Mouse (Mus musculus) myocyte (in vitro differentiated cells): ENCODE measurements around the gene Mcur1. TPM values are rescaled to one million over a fixed set of nuclear protein-coding genes. Genes with fewer than 3 reads are reported as not detected.

Source experiments
- H3K27me3 ChIP-seq: one replicate; pipeline ENCODE4 v1.6.1; 2011; ENCODE audit not compliant: control insufficient read depth, insufficient read depth, insufficient read length
- H3K36me3 ChIP-seq: one replicate; pipeline ENCODE4 v1.6.1; 2011; ENCODE audit not compliant: control insufficient read depth, insufficient read depth
- H3K4me2 ChIP-seq: one replicate; pipeline ENCODE4 v1.6.1; 2011; ENCODE audit warnings: low read depth, control low read depth
- H3K4me3 ChIP-seq: one replicate; pipeline ENCODE4 v1.5.1; 2011; ENCODE audit warnings: mild to moderate bottlenecking, control low read depth, moderate library complexity
- H3K79me2 ChIP-seq: one replicate; pipeline ENCODE4 v1.6.1; 2011; ENCODE audit not compliant: control insufficient read depth, insufficient read depth
- H3ac ChIP-seq: one replicate; pipeline ENCODE4 v1.6.1; 2011; ENCODE audit not compliant: control insufficient read depth, insufficient read length
- CEBPB ChIP-seq: IDR thresholded peaks from 2 replicates; pipeline ENCODE4 v1.6.1; 2011; ENCODE audit warnings: mild to moderate bottlenecking, moderate library complexity; ENCODE audit not compliant: poor library complexity, insufficient read depth, severe bottlenecking
- E2F4 ChIP-seq: IDR thresholded peaks from one replicate; pipeline ENCODE4 v1.6.1; 2011; ENCODE audit warnings: mild to moderate bottlenecking, control low read depth, moderate library complexity; ENCODE audit not compliant: insufficient read depth
- MAX ChIP-seq: IDR thresholded peaks from one replicate; pipeline ENCODE4 v1.6.1; 2011; ENCODE audit warnings: low read depth, mild to moderate bottlenecking, control low read depth
- MYOD1 ChIP-seq, 3 experiments: IDR thresholded peaks; one replicate each; pipeline ENCODE4 v1.6.1; 2011; ENCODE audit warnings: control low read depth in 2 of 3, low read depth in 2 of 3, mild to moderate bottlenecking in 2 of 3, moderate library complexity in 1 of 3; ENCODE audit not compliant: insufficient read length in 2 of 3, control insufficient read depth in 1 of 3
- MYOG ChIP-seq, 3 experiments: IDR thresholded peaks; one replicate each; pipeline ENCODE4 v1.6.1; 2011; ENCODE audit warnings: control low read depth in 2 of 3, low read depth in 2 of 3, mild to moderate bottlenecking in 2 of 3; ENCODE audit not compliant: insufficient read length in 2 of 3, control insufficient read depth in 1 of 3, insufficient read depth in 1 of 3
- POLR2A ChIP-seq: IDR thresholded peaks from one replicate; pipeline ENCODE4 v1.6.1; 2011; ENCODE audit warnings: low read depth, mild to moderate bottlenecking, control low read depth, moderate library complexity; ENCODE audit not compliant: insufficient read length
- POLR2AphosphoS2 ChIP-seq: IDR thresholded peaks from one replicate; pipeline ENCODE4 v1.6.1; 2011; ENCODE audit warnings: low read depth, control low read depth; ENCODE audit not compliant: insufficient read length
- REST ChIP-seq: IDR thresholded peaks from one replicate; pipeline ENCODE4 v1.6.1; 2011; ENCODE audit warnings: mild to moderate bottlenecking, control low read depth, moderate library complexity; ENCODE audit not compliant: insufficient read depth, insufficient read length
- SRF ChIP-seq: IDR thresholded peaks from one replicate; pipeline ENCODE4 v1.6.1; 2011; ENCODE audit warnings: low read depth; ENCODE audit not compliant: control insufficient read depth, insufficient read length
- TCF12 ChIP-seq: IDR thresholded peaks from one replicate; pipeline ENCODE4 v1.6.1; 2011; ENCODE audit warnings: mild to moderate bottlenecking, control low read depth; ENCODE audit not compliant: poor library complexity, insufficient read depth, severe bottlenecking
- TCF3 ChIP-seq: IDR thresholded peaks from one replicate; pipeline ENCODE4 v1.6.1; 2011; ENCODE audit warnings: low read depth, control low read depth; ENCODE audit not compliant: insufficient read length
- USF1 ChIP-seq: IDR thresholded peaks from one replicate; pipeline ENCODE4 v1.6.1; 2011; ENCODE audit warnings: low read depth, mild to moderate bottlenecking, control low read depth, moderate library complexity
- polyA plus RNA-seq: library from polyadenylated mRNA; unstranded; fragments of >200 nt; fragmentation: generic; extraction: Trizol; gene quantifications from one replicate; pipeline ENCODE4 v1.2.1, GENCODE M21; 2012; ENCODE audit warnings: missing spikeins

The Mcur1 gene
- polyA plus RNA-seq, 1 experiment, result 5.7 TPM

DNA sequence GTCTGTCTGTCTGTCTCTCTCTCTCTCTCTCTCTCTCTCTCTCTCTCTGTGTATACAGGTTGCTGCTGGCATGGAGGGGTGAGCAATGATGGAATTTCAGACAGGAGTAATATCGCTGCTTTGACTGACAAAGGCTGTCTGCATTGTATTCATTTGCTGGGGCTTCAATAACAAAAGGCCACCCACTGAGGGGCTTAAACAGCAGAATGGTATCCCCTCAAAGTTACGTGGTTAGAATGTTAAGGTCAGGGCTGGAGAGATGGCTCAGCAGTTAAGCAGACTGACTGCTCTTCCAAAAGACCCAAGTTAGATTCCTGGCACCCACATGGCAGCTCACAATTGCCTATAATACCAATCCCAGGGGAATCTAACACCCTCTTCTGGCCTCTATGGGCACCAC, 25.3 kb upstream of the Mcur1 start:
- TF ChIP-seq SRF (no peak), MAX (no peak), POLR2AphosphoS2 (no peak), USF1 (no peak), MYOD1 (IDR thresholded peaks at IDR 0.05; ENCODE audit: control insufficient read depth in 1 of 3, insufficient read length in 2 of 3, low read depth in 2 of 3) (no peak), POLR2A (no peak), REST (no peak), TCF12 (no peak), TCF3 (no peak)
- H3K27me3 ChIP-seq, result peaks cover 4% of the 10 kb centered on the region
- no peaks in the 10 kb centered on the region for H3K36me3 ChIP-seq
- H3K4me2 ChIP-seq, result no peak overlapping the region
- no peaks in the 10 kb centered on the region for H3K79me2 ChIP-seq
- no peak overlapping the region for H3K4me3 ChIP-seq
- no peak overlapping the region for H3ac ChIP-seq

DNA sequence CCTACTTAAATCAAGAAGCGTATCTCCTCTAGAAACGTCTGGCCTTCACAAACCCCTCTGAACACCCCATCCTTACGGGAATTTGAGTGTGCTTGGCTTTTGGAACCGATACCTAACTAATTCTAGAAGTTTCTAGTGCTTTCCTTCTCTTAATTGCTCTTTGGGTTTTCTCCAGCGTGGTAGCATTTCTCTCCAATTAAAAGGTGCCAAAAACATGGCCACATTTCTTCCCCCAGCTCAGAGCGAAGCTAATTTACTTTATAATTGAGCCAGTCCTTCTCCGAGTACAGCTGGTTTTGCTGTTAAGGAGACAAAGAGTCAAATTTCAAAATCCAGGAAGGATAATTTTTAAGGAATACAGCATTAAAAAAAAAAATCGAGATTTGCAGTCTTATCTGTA, 23.5 kb upstream of the Mcur1 start:
- H3K79me2 ChIP-seq, result no peaks in the 10 kb centered on the region
- no peak overlapping the region for H3K4me3 ChIP-seq
- H3K36me3 ChIP-seq, result no peaks in the 10 kb centered on the region
- TF ChIP-seq SRF (no peak), MYOD1 (IDR thresholded peaks at IDR 0.05; ENCODE audit: control insufficient read depth in 1 of 3, insufficient read length in 2 of 3, low read depth in 2 of 3) (no peak), REST (no peak), USF1 (no peak), POLR2A (no peak), CEBPB (no peak), MYOG (IDR thresholded peaks at IDR 0.05; ENCODE audit: control insufficient read depth in 1 of 3, insufficient read depth in 1 of 3, insufficient read length in 2 of 3, low read depth in 2 of 3) (no peak), TCF3 (no peak), E2F4 (no peak), MAX (no peak), POLR2AphosphoS2 (no peak), TCF12 (no peak)
- H3K27me3 ChIP-seq, result peaks cover 4% of the 10 kb centered on the region
- no peak overlapping the region for H3ac ChIP-seq
- no peak overlapping the region for H3K4me2 ChIP-seq

DNA sequence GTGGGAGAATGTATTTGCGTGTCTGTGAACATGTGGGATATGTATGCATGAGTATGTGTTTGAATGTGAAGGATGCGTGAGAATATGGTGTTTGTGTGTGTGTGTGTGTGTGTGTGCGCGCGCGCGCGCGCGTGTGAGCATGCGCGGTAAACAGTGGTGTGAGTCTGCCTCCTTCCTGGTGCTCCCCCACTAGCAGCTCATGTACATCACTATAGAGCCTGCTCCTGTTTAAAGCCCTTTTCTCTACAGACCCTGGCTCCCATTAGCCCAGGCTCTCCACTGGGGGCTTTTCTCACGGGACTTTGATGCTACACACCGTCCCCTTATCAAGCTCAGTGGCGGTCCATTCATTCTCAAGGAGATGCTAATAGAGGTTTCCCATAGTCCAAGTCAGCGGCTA, 23.0 kb upstream of the Mcur1 start:
- Histone ChIP-seq H3ac (no peak overlapping the region), H3K27me3 (peaks cover 4% of the 10 kb centered on the region), H3K4me2 (no peak overlapping the region), H3K4me3 (no peak overlapping the region), H3K36me3 (no peaks in the 10 kb centered on the region), H3K79me2 (no peaks in the 10 kb centered on the region)
- no peak for TF ChIP-seq MAX
- TF ChIP-seq POLR2A, result no peak
- TF ChIP-seq SRF, result no peak

DNA sequence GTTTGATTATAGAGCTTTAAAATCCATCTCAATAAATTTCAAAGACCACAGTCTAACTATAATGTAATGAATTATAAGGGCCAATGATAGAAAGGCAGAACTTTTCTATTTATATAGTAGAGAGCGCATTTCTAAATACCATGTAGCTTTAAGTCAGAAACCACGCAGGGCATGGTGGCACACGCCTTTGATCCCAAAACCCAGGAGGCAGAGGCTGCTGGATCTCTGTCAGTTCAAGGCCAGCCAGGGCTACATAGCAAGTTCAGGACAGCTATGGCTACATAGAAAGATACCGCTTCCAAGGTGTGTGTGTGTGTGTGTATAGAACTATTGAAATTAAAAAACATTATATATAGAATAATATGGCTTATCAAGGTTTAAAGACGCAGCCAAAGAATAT, 20.7 kb upstream of the Mcur1 start:
- Histone ChIP-seq H3ac (no peak overlapping the region), H3K36me3 (no peaks in the 10 kb centered on the region), H3K4me2 (no peak overlapping the region), H3K4me3 (no peak overlapping the region), H3K79me2 (no peaks in the 10 kb centered on the region), H3K27me3 (peaks cover 7% of the 10 kb centered on the region)
- TF ChIP-seq POLR2AphosphoS2, result no peak
- no peak for TF ChIP-seq MYOD1 (IDR thresholded peaks at IDR 0.05; ENCODE audit: control insufficient read depth in 1 of 3, insufficient read length in 2 of 3, low read depth in 2 of 3)
- TF ChIP-seq SRF, result no peak
- no peak for TF ChIP-seq CEBPB
- no peak for TF ChIP-seq TCF3
- no peak for TF ChIP-seq TCF12
- no peak for TF ChIP-seq USF1
- TF ChIP-seq MYOG (IDR thresholded peaks at IDR 0.05; ENCODE audit: control insufficient read depth in 1 of 3, insufficient read depth in 1 of 3, insufficient read length in 2 of 3, low read depth in 2 of 3), result no peak
- TF ChIP-seq E2F4, result no peak
- TF ChIP-seq REST, result no peak
- no peak for TF ChIP-seq MAX
- TF ChIP-seq POLR2A, result no peak

DNA sequence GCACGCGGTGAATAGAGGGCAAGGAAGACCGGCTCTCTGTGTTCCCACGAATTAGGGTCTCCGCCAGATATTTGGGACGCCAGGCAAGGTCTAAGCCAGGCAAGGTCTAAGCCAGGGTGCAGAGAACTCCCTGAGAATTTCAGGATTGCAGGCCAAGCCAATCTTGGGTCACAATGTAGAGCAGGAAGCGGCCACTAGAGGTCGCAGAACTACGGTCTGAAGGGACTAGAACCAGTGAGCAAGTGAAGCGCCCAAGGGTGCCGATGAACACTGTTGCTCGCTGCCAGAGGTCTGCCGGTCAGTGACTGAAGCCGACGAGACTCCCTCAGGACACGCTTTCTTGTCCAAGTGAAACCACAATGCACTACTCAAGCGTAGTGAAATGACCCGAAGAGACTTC, 19.7 kb upstream of the Mcur1 start:
- Histone ChIP-seq H3ac (no peak overlapping the region), H3K36me3 (no peaks in the 10 kb centered on the region), H3K27me3 (peaks cover 10% of the 10 kb centered on the region), H3K4me3 (no peak overlapping the region), H3K4me2 (no peak overlapping the region), H3K79me2 (no peaks in the 10 kb centered on the region)
- TF ChIP-seq USF1, result no peak
- no peak for TF ChIP-seq SRF
- TF ChIP-seq TCF3, result no peak
- no peak for TF ChIP-seq REST
- TF ChIP-seq CEBPB, result no peak

DNA sequence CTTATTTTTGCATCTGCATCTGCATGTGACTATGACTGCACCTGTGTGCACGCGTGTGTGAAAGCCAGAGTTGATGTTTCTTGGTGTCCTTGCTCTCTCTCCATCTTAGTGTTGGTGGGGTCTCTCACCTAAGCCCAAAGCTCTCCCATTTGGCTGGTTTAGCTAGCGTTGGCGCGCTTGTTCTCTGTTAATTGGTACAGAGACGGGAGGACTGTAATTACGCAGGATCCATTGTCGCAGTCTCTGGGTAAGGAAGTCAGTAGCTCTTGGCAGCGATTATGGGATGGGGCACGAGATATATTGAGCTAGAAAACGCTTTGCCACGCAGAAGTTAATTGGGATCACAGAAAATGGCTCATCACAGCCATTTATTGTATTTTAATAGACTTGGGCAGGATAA, 17.8 kb upstream of the Mcur1 start:
- Histone ChIP-seq H3K36me3 (no peaks in the 10 kb centered on the region), H3K4me2 (no peak overlapping the region), H3K27me3 (peaks cover 10% of the 10 kb centered on the region), H3ac (no peak overlapping the region), H3K4me3 (no peak overlapping the region), H3K79me2 (no peaks in the 10 kb centered on the region)
- TF ChIP-seq E2F4, result no peak
- no peak for TF ChIP-seq MYOG (IDR thresholded peaks at IDR 0.05; ENCODE audit: control insufficient read depth in 1 of 3, insufficient read depth in 1 of 3, insufficient read length in 2 of 3, low read depth in 2 of 3)
- no peak for TF ChIP-seq TCF12
- no peak for TF ChIP-seq CEBPB
- TF ChIP-seq TCF3, result no peak
- no peak for TF ChIP-seq USF1
- TF ChIP-seq MAX, result no peak
- no peak for TF ChIP-seq SRF
- TF ChIP-seq MYOD1 (IDR thresholded peaks at IDR 0.05; ENCODE audit: control insufficient read depth in 1 of 3, insufficient read length in 2 of 3, low read depth in 2 of 3), result no peak
- TF ChIP-seq REST, result no peak
